Mouse (Mus musculus): ENCODE results near the gene Uba2. TPM values are rescaled to one million over a fixed set of nuclear protein-coding genes. Genes with fewer than 3 reads are reported as not detected.
"Not testable (repeated sequence)": the region's sequence is repeated elsewhere in the genome, so short reads cannot be mapped to it uniquely, and the experiment has no call there.

Gene Uba2
- polyA plus RNA-seq, 1 experiment = 116 TPM

DNA sequence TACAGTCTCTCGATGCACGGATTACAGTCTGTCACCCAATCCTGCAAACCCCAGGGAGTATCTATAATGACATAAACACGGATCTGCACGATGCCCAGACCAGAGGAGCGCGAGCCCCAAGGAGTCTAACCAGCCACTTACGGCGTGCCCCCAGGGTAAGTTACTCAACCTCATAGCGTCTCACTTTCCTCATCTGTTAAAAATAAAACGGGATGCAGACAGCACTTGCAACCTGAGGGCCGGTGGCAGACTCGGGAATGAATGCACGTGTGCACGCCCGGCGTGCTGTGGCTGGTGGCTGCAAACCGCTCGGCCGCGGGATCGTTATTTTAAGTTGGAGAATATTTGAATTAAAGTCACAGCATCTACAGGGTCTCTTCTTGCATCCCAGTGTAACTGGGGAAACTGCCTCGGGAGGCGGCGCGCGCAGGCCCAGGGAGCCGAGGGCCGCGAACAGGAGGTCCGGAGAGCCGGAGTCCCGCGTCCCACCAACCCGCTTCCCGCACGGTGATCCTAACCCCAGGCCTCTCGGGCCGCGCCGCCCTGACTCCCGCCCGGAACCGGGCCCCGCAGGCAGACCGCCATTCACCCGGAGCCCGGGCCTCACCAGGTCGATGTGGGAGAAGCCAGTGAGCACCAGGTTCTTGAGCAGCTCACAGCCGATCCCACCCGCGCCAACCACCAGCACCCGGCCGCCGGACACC lies 1.5 kb downstream of the Uba2 start:
- peak in 1 of 2 experiments; percentile 33 for DNase-seq (ENCODE audit: extremely low spot score in 1 of 2, low spot score in 1 of 2)

DNA sequence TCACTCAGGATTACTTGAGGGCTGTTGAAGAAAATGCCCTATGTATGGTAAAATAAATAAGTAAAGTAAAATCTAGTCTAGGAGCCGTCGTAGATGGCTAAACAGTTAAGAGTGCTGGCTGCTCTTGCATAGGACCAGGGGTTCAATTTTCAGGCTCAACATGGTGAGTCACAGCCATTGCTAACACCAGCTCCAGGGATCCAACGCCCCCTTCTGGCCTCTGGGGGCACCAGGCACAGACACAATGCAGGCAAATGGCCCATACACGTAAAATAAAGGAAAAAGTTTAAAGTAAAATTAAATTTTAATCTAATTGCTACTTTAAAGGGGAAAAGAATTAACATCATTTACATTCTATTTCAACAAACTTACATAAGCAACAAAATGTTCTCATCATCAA lies 2.5 kb downstream of the Uba2 start:
- peak in 1 of 2 experiments; percentile 19 for DNase-seq (ENCODE audit: extremely low spot score in 1 of 2, low spot score in 1 of 2)

DNA sequence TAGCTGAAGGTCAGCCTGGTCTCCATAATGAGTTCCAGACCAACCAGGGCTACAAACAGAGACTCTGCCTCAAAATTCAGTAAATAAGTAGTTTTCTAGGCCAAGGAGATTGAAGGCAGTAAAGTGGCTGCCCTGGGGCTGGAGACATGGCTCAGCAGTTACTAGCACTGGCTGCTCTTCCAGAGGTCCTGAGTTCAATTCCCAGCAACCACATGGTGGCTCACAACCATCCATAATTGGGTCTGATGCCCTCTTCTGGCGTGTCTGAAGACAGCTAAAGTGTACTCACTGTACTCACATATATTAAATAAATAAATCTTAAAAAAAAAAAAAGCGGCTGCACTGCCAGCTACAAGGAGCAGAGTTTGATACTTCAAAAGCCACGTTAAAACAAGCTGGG lies 3.4 kb downstream of the Uba2 start:
- no peak for DNase-seq (ENCODE audit: extremely low spot score in 1 of 2, low spot score in 1 of 2)

DNA sequence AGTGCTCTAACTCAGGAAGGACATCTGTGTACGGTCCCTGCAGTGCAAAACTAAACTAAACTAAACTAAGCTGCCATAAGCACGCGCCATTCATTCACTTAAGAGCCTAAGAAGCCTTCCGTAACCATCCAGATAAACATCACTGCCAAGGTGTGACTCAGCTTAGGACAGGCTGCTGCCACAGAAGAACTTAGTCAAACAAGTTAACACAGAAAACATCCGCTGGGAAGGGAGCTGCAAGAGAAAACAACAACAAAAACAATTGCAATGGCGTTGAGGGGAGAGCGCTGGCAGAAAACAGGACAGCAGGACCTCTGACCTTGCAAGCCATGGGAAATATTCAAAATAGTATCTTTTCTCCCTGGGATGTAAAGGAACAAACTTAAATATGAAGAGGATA lies 4.7 kb downstream of the Uba2 start:
- DNase-seq (ENCODE audit: extremely low spot score in 1 of 2, low spot score in 1 of 2) = no peak

DNA sequence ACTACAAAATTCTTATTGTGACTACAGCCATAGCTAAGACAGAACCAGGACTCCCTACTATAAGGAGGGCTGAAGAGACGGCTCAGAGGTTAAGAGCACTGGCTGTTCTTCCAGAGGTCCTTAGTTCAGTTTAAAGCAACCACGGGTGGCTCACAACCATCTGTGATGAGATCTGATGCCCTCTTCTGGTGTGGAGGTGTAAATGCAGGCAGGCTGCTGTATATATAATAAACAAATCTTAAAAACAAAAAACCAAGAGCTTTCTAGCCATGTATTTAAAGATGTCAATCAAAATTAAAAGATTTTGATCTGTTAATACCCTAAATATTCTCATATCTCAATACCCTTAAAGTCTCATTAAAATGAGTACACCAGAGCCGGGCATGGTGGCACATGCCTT lies 10.2 kb downstream of the Uba2 start:
- DNase-seq (ENCODE audit: extremely low spot score in 1 of 2, low spot score in 1 of 2) = no peak

DNA sequence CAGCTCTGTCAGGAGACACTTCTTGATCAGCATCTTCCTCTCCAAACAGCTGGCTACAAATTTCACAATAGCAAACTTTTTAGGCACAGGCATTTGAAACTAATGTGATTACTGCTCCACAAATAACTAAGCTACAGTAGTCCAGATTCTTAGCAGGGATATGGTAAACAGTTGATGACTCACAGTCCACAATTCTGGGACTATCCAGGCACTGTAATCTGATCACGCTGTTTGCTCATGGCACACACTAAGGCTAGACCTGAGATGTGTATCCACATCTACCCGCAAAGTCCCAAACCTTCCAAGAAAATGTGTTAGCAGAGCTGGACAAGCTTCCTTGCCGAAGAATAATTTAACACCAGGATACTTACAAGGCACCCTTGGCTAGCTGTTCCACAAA lies 11.4 kb downstream of the Uba2 start:
- no peak for DNase-seq (ENCODE audit: extremely low spot score in 1 of 2, low spot score in 1 of 2)

DNA sequence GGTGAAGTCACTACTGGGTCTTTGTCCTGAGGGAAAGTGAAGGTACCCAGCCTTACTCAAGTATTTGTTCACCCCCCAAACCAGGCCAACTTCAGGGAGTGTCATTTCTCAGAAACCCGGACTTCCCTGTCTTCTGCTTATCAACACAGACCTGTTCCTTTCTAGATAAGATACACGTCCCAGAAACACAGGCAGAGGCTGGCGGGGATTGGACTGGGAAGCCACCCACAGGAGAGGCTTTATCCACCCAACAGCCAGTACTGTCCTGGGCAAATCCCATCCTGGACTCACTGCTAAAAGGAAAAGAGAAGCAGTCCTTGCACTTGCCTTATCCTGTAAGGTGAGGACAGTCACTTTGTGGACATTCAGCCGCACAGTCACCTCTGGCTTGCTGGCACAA lies 22.2 kb downstream of the Uba2 start:
- no peak for DNase-seq (ENCODE audit: extremely low spot score in 1 of 2, low spot score in 1 of 2)

DNA sequence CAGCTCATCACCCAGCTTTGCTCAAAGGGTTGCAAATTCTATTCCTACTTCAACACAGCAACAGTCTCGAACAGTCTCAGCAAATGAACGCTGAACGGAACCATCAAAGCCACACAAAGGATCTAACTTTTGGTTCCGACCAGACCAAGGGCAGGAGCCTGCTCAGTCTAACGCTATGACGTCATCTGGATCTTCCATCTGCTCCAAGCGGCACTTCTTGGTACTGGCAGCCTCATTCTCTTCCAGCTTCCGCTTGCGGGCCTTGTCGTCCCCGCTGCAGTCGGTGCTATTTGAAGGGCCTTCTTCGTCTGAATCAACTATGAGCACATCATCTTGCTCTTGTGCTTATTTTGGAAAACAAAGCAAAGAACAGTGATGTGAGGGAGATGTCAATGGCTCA lies 28.3 kb downstream of the Uba2 start:
- peak; percentile 14 to 53 for DNase-seq (ENCODE audit: extremely low spot score in 1 of 2, low spot score in 1 of 2)

DNA sequence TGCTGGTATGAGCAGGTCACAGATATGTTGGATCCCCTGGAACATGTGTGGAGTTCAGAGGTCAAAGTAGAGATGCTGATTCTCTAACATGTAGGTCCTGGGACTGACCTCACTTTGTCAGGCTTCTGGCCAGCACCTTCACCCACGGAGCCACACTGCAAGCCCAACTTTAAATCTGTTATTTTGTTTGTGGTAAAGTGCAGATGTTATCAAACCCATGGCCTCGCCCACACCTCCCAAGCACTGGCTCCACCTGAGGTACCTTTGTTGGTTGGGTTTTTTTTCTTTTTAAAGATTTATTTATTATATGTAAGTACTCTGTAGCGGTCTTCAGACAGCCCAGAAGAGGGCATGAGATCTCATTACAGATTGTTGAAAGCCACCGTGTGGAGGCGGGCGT lies 29.9 kb downstream of the Uba2 start:
- DNase-seq (ENCODE audit: extremely low spot score in 1 of 2, low spot score in 1 of 2) = no peak

DNA sequence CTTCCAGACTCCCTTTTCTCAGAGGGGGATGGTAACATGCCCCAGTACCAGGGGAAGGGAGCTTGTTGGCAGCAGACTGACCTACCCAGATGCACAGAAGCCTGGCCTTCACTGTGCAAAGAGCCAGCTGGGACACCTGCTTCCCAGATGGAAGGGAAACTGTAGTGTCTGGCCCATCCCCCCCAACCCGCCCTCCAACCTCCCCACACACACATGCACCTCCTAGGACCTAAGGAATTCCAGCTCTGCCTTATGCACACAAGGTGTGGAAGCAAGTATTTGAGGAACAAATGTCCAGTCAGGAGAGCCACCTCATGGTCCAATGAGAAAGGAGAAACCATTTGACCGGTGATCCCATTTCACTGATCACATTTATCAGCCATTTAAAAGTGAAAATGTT lies 35.1 kb downstream of the Uba2 start:
- no peak for DNase-seq (ENCODE audit: extremely low spot score in 1 of 2, low spot score in 1 of 2)

DNA sequence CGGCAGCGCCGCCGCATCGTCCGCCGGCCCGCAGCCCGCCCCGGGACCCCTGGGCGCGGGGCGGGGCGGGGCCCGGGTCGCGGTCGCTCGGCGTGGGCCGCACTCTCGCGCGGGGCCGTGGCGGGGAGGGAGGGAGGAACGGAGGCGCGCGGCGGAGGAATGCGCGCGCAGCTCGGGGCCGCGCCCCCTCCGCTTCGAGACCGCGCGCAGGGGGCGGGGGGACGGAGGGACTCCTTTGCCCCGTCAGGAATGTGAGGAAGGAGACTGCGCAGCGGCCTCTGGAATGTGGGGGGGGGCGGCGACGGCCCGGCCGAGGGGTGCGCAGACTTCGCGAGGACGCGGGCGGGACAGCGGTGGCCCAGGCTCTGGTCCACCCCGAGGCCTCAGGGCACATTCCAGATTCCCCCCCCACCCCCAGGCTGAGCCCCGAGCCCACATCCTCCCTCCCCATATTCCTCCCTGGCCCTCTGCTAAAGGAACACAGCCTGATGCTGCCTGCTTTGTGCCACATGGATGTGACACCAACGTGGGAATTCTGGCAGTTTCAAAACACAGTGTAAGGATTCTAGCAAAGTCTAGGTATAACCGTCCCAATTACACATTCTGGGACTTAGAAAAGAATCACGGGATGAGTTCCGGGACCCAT lies 36.2 kb downstream of the Uba2 start, which contains the start of gene Wtip:
Gene Wtip, minus strand, starts transcription at position 152 of the 646 bp plus-strand sequence.
- DNase-seq (ENCODE audit: extremely low spot score in 1 of 2, low spot score in 1 of 2) = peak in 1 of 2 experiments; percentile 48

DNA sequence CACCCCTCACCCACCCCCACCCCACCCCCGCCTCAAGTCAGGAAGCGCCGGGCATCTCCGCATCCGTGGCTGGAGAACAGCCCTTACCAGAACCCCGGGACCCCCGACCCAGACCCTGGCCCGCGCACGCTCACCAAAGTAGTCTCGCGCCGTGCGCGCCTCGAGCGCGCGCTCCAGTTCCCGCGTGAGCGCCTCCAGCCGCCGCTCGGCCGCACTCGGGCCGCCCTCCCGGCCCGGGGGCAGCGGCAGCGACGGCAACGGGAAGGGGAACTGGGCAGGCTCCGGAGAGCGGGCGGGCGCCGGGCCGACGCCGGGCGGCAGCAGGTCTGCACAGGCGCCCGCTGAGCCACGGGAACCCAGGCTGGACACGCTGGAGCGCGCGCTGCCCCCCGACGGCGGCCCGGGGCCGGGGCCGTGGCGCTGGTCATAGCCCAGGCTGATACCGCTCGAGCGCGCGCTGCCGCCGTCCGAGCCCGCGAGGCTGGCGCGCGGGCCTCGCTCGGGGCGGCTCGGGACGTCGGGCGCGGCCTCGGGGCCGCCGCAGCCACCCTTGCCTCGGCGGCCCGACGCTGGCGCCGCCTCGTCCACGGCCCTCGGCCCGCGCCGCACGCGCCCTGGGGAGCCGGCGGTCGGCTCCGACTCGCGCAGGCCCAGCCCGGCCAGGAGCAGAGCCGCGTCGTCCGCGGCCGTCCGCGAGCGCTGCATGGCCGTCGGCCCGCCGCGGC lies 36.9 kb downstream of the Uba2 start:
- DNase-seq (ENCODE audit: extremely low spot score in 1 of 2, low spot score in 1 of 2) = no peak

DNA sequence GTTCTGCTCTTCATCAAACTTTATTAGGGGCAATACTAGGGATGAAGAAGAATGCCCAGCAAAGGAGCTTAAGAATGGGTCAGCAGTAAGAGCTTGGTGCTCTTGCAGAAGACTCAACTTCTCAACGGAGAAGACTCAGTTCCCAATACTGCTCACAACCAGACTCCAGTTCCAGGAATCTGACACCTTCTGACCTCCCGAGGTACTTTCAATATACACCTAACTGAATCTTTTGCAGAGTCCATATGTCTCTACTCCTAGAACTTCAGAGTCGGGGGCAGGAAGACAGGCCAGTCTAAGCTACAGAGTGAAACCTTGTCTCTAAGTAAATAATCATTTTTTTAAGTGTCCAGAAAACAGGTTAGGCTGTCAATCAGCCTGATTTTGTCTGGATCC lies 37.4 kb downstream of the Uba2 start:
- DNase-seq (ENCODE audit: extremely low spot score in 1 of 2, low spot score in 1 of 2) = no peak

DNA sequence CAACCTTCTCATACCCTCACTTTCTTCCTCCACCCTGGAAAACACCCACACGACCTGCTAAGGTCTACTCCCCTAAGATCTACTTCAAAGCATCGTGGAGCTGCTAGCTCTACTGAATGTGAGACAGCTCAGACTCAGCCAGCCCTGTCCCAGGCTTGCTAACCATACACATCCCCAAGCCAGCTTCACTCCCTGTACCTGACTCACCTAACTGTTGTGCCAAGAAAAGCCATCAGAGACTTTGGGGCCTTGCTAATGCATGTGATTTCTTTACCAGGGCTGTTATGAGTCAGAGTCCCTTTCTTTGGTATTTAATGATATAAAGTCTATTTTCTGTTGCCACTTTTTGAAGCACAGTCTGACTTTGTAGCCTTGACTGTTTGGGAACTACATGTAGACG lies 38.3 kb downstream of the Uba2 start:
- no peak for DNase-seq (ENCODE audit: extremely low spot score in 1 of 2, low spot score in 1 of 2)

DNA sequence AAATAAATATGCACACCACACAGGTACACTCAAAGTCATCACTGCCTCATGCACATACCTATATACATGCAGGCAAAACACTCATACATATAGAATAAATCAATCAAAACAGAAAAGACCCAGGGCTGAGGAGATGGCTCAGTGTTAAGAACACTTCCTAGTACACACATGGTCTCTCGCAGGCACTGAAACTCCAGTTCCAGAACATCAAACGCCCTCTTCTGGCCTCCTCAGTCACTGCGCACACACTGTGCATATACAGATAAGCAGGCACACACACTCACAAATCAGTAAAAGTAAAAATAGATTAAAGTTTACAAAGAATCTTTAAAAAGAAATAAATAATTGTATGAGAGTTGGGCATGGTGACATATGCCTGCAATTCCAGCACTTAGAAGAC lies 43.1 kb downstream of the Uba2 start:
- no peak for DNase-seq (ENCODE audit: extremely low spot score in 1 of 2, low spot score in 1 of 2)

DNA sequence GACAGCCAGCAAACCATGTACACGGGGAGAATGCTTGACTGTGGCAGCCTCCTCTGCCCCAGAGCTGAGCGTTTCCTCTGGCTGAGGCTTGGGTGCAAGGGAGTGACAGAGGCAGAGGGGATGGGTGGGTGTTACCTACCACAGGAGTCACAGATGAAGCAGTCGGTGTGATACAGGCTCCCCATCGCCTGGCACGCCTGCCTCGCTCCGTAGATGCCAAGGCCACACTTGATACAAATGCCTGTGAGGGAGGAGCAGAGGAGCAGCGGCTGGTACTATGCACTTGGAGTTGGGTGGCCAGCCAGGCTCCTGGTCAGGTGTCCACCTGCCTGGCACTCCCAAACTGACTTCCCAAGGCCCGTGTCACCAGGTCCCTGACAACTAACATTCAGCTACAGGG lies 44.1 kb downstream of the Uba2 start:
- DNase-seq (ENCODE audit: extremely low spot score in 1 of 2, low spot score in 1 of 2) = no peak

DNA sequence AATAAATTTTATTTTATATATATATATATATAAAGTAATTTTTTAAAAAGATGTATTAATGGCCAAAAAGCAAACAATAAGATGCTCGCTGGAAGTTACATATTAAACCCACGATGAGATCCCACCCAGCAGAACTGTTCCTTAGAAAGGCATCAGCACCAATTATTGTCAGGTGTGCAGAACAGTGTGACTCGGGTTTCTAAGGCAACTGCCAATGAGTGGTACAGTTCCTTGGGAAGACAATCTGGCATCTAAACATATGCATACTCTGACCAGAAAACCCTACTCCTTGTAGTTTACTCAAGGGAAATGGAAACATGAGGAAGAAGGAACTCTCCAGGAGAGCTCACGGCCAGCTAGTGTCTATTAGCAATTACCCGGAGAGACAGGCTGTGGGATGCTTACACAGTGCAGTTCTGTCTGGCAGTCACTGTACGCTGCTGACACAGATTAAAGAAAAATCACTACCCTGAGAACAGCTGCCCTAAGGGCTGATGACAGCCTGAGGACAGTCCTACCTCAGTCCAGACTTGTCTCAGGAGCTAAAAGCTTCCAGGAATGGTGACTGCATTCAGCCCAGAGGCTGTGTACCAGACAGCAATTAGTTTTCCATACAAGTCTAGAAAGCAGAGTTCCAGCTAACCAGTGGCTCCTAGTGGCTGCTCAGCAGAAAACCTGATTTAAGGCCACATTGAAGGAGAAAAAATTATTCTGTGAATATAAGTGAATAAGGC lies 46.2 kb downstream of the Uba2 start:
- DNase-seq (ENCODE audit: extremely low spot score in 1 of 2, low spot score in 1 of 2) = peak in 1 of 2 experiments; percentile 48

DNA sequence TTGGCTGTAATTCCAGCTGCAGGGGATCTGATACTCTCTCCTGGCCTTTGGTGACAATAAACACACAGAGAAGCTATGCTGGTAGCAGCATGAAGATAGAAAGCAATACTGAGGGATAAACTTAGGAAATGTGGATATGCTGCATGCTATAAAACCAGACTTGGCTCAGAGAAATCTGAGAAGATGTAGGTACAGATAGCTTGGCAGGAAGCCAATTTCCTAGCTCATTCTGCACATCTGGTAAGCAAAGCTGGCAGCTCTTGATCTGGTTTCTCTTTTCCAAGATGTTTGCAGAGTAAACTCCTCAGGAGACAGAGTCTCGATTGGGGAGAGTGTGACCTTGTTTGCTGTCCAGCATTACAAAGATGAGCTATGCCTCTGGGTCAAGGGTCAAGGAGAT lies 48.8 kb downstream of the Uba2 start:
- DNase-seq (ENCODE audit: extremely low spot score in 1 of 2, low spot score in 1 of 2) = not testable (repeated sequence)

DNA sequence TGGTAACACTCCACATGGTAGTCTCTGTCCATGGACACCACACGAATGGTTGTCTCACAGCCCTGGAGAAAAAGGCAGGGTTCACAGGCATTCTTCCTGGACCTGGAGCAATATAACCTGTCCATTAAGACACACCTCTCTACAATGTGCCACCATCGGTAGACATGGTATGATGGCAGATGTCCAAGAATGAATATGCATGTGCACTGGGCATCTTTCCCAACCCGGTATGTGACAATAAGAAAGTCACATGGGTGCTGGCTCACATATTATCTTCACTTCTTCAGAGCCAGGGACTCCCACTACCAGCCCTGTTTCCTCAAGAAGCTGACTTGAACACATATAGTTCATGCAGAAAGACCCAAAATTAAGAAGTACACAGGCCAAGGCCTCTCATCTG lies 52.8 kb downstream of the Uba2 start:
- DNase-seq (ENCODE audit: extremely low spot score in 1 of 2, low spot score in 1 of 2) = no peak

DNA sequence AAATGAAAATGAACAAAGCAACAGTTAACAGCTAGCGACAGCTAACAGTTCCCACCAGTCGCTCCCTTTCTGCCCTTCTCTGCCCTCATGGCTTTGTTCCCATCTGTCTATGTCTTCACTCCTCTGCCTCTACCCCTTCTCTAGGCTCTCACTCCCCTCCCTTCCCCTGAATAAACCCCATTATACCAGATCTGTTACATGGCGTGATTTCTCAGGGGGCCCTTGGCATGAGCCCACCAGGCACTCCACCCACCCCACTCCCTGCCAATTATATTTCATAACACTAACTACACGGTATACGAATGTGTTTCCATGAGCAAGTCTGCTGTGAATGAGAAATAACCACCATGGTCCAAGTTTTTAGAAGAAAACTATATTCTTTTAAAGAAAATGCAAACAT lies 60.2 kb downstream of the Uba2 start:
- DNase-seq (ENCODE audit: extremely low spot score in 1 of 2, low spot score in 1 of 2) = no peak

DNA sequence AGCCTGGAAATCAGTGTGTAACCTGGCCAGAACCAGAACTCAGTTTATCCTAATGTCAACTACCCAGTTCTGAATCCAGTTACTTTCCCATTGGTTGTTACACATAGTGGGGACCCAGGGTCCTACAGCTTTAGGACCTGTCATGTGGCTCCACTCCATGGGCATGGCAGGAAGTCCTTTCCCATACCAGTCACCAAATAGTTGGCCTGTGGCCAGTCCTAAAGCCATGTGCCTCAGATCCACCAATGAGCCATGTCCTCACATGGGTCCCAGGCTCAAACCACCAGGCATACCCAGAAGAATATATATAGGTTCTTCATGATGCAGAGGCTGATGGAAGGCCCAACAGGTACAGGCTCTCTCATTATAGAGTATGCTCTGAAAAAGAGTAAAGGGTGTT lies 68.1 kb downstream of the Uba2 start:
- DNase-seq (ENCODE audit: extremely low spot score in 1 of 2, low spot score in 1 of 2) = no peak
